Mouse (Mus musculus) liver, embryonic 14.5 days (tissue): ENCODE results near the gene Abca1.

ENCODE experiments used
- CTCF ChIP-seq: IDR thresholded peaks from 2 replicates; pipeline ENCODE4 v1.5.1; 2016; ENCODE audit warnings: antibody characterized with exemption, low read depth, control low read depth
- EP300 ChIP-seq: IDR thresholded peaks from 2 replicates; pipeline ENCODE4 v1.6.1; 2016; ENCODE audit warnings: antibody characterized with exemption, low read depth

DNA sequence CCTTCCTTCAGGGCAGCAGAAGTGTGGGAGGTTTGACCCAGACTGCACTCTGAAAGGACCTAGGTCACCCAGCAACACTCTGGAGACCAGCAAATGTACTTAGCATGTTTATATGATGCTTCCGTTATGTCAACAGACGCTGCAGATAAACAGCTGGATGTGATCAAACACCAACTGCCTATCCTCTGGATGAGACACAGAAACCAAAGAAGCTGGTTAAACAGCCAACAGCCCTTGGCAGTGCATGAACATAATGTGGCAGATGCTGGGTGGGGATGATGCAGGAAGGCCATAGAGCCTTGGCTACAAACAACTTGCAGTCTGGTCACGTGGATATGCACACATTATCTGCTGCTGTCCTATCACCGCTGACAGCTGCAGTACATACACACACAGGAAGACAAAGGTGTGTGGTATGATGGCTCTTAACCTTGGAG lies 47.8 kb downstream of the Abca1 start:
- TF ChIP-seq EP300 (no peak; the same call in 1 of the 2 replicates), CTCF (no peak)
